Mouse (Mus musculus): ENCODE results near the gene C1qtnf3. TPM values are rescaled to one million over a fixed set of nuclear protein-coding genes. Genes with fewer than 3 reads are reported as not detected.
A peak's percentile ranks its signal among the peaks of the same experiment; 100 is the strongest.
"Not testable (repeated sequence)": the region's sequence is repeated elsewhere in the genome, so short reads cannot be mapped to it uniquely, and the experiment has no call there.

Gene C1qtnf3
- total RNA-seq, 2 experiments from 2014 or later: not detected

- no peak for DNase-seq (ENCODE audit: extremely low spot score in 1 of 2, low spot score in 1 of 2)
These were observed 3.0 kb downstream of the C1qtnf3 start for GRCm38 (mm10) chr15:10955156-10955555.

GRCm38 (mm10) chr15:10956706-10957105 lies 4.6 kb downstream of the C1qtnf3 start:
- no peak for DNase-seq (ENCODE audit: extremely low spot score in 1 of 2, low spot score in 1 of 2)

GRCm38 (mm10) chr15:10959277-10960026 lies 7.3 kb downstream of the C1qtnf3 start:
- DNase-seq (ENCODE audit: extremely low spot score in 1 of 2, low spot score in 1 of 2): no peak

- DNase-seq (ENCODE audit: extremely low spot score in 1 of 2, low spot score in 1 of 2): no peak
These were observed 8.1 kb downstream of the C1qtnf3 start for GRCm38 (mm10) chr15:10960267-10960666.

- DNase-seq (ENCODE audit: extremely low spot score in 1 of 2, low spot score in 1 of 2): no peak
These were observed 10.5 kb downstream of the C1qtnf3 start for GRCm38 (mm10) chr15:10962601-10963000.

- DNase-seq (ENCODE audit: extremely low spot score in 1 of 2, low spot score in 1 of 2): no peak
These were observed 17.3 kb downstream of the C1qtnf3 start for GRCm38 (mm10) chr15:10969439-10969838.

GRCm38 (mm10) chr15:10970777-10971176 lies 18.6 kb downstream of the C1qtnf3 start:
- DNase-seq (ENCODE audit: extremely low spot score in 1 of 2, low spot score in 1 of 2): no peak

GRCm38 (mm10) chr15:10977151-10977550 lies 25.0 kb downstream of the C1qtnf3 start:
- DNase-seq (ENCODE audit: extremely low spot score in 1 of 2, low spot score in 1 of 2): no peak

- no peak for DNase-seq (ENCODE audit: extremely low spot score in 1 of 2, low spot score in 1 of 2)
These were observed 28.6 kb downstream of the C1qtnf3 start for GRCm38 (mm10) chr15:10980712-10981111.

- DNase-seq (ENCODE audit: extremely low spot score in 1 of 2, low spot score in 1 of 2): peak; percentile 78 to 92
These were observed 29.4 kb downstream of the C1qtnf3 start, which contains the start of gene Amacr for GRCm38 (mm10) chr15:10981377-10982063. Gene Amacr (plus strand): TSS chr15:10981756.

- no peak for DNase-seq (ENCODE audit: extremely low spot score in 1 of 2, low spot score in 1 of 2)
These were observed 29.9 kb downstream of the C1qtnf3 start for GRCm38 (mm10) chr15:10982064-10982435.

- no peak for DNase-seq (ENCODE audit: extremely low spot score in 1 of 2, low spot score in 1 of 2)
These were observed 33.6 kb downstream of the C1qtnf3 start for GRCm38 (mm10) chr15:10985756-10986155.

GRCm38 (mm10) chr15:10986477-10986876 lies 34.3 kb downstream of the C1qtnf3 start:
- not testable (repeated sequence) for DNase-seq (ENCODE audit: extremely low spot score in 1 of 2, low spot score in 1 of 2)

GRCm38 (mm10) chr15:10990411-10990810 lies 38.3 kb downstream of the C1qtnf3 start:
- no peak for DNase-seq (ENCODE audit: extremely low spot score in 1 of 2, low spot score in 1 of 2)

GRCm38 (mm10) chr15:10991566-10991965 lies 39.4 kb downstream of the C1qtnf3 start:
- DNase-seq (ENCODE audit: extremely low spot score in 1 of 2, low spot score in 1 of 2): no peak

GRCm38 (mm10) chr15:10999832-11000231 lies 47.7 kb downstream of the C1qtnf3 start:
- DNase-seq (ENCODE audit: extremely low spot score in 1 of 2, low spot score in 1 of 2): no peak

GRCm38 (mm10) chr15:11000421-11000820 lies 48.3 kb downstream of the C1qtnf3 start, which contains the start of gene Slc45a2:
Gene Slc45a2 (plus strand): TSS chr15:11000721.
- DNase-seq (ENCODE audit: extremely low spot score in 1 of 2, low spot score in 1 of 2): no peak

- no peak for DNase-seq (ENCODE audit: extremely low spot score in 1 of 2, low spot score in 1 of 2)
These were observed 51.7 kb downstream of the C1qtnf3 start for GRCm38 (mm10) chr15:11003791-11004190.

GRCm38 (mm10) chr15:11004646-11005045 lies 52.5 kb downstream of the C1qtnf3 start:
- DNase-seq (ENCODE audit: extremely low spot score in 1 of 2, low spot score in 1 of 2): no peak

- DNase-seq (ENCODE audit: extremely low spot score in 1 of 2, low spot score in 1 of 2): no peak
These were observed 56.6 kb downstream of the C1qtnf3 start for GRCm38 (mm10) chr15:11008756-11009155.

GRCm38 (mm10) chr15:11010976-11011548 lies 58.9 kb downstream of the C1qtnf3 start:
- DNase-seq (ENCODE audit: extremely low spot score in 1 of 2, low spot score in 1 of 2): no peak

All from layer of hippocampus, postnatal 25 days (tissue).